Mouse (Mus musculus) cerebellum, adult 11 months (tissue): ENCODE measurements around the gene Actrt2.

Experiments
- DNase-seq: peaks from one replicate; pipeline ENCODE4 v3.0.0; 2022

The Actrt2 gene

GRCm38 (mm10) chr4:154667767-154668166 is at the start of gene Actrt2:
Gene Actrt2 (minus strand): TSS chr4:154667867.
- DNase-seq: no peak

DNA sequence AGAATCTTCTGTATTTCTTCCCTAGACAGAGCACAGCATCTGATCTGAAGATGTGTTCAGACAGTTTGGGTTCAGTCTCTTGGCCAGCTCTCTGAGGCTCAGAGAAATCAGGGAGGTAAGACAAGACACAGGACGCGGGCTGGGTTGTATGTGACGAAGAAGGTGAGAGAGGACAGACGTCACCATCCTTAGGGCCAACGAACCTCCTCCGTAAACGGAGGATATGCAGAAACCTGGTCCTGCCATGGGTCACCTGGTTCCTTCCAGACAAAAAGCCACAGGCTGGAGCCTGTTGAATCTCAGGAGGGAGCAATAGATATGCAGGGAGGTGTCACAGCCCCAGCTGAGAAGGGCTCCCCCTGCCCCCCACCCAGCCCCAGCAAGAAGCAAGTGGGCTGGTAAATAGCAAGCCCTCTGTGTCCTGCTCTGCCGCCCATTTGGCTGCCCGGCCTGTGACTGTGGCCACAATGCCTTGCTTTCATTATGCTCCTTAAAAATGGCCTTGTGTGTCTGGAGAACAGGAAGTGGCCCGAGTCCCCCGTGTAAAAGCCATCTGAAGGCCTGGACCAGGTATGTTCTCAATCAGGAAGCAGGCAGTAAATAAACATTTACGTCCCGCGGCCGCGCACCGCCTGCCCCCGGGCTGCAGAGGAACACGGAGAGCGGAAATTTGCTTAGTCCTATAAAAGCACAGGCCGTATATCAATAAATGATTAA is 41.9 kb upstream of the Actrt2 start:
- DNase-seq: no peak

DNA sequence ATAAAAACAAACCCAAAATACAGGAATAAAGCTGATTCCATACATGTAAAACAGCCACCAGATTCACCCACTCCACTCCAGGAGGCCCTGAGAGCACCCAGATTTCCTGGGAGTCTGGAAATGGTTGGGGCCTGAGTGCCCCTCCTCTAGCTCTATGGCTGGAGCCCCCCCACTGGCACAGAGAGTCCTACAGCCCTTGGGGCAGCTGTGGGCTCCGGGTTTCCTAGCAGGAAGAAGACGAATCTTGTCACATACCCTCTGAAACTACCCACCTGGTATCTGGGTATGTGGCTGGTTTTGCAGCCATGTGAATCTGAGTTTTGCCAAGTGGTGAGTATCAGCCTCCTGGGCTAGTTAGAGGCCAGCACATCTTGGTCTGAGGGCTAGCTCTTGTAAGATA is 41.1 kb upstream of the Actrt2 start:
- no peak for DNase-seq

GRCm38 (mm10) chr4:154708223-154708622 is 40.6 kb upstream of the Actrt2 start:
- no peak for DNase-seq

- no peak for DNase-seq
Measured at GRCm38 (mm10) chr4:154707521-154707920, 39.9 kb upstream of the Actrt2 start.

GRCm38 (mm10) chr4:154706442-154706841 is 38.8 kb upstream of the Actrt2 start:
- DNase-seq: no peak

DNA sequence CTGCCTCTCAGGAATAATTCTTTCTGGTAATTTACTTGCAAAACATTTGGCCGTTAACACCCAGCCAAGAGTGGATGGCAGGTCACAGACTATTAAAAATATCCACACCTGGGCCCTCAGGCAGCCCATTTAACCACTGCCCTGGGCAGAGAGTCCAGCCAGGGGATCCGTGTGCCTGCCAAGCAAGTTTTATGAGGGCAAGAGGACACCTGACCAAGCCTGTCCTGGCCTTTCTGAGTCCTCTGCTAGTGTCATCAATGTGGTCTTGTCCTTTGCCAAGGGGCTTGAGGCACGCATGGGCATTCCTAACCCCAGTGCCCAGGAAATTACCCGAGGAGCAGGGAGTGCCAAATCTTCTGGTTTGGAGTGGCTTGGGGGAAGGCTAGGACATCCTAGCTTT is 38.0 kb upstream of the Actrt2 start:
- no peak for DNase-seq

DNA sequence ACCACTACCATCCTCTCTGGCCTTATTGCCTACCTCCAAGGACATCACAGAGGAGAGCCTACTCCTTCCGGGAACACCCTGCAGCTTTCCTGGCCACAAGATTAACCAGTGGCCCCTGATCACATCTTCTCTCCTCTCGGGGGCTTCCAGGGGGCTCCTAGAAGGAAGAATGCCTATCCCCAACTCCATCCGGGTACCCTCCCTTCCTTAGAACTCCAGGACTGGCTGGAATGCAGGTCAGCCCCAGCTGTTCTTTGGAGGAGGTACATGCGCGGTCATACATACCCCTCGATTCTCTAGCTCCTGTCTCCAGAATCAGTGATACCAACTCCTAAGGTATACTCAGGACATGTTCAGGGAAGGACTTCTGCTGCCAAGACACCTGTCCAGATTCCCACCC is 37.4 kb upstream of the Actrt2 start:
- DNase-seq: no peak

GRCm38 (mm10) chr4:154704591-154704990 is 36.9 kb upstream of the Actrt2 start:
- DNase-seq: no peak

GRCm38 (mm10) chr4:154703426-154704070 is 35.9 kb upstream of the Actrt2 start:
- DNase-seq: no peak

DNA sequence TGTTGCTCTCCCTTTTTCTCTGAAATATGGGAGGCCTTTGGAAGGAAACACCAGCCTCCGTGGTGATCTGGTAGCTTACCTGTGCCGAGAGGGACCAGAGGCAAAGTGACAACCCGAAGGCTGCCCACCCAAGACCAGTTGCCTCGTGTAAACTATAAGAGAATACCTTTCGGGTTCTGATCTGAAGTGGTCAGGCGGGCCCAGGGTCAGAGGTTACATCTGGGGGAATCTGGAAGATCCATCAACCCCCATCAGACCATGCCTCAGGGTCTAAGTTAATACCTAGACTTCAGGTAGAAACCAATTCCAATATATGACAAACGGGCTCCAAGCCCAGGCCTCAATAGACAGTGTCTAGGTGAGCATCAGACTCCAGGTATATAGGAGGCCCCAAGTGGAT is 35.3 kb upstream of the Actrt2 start:
- no peak for DNase-seq

GRCm38 (mm10) chr4:154702186-154702585 is 34.5 kb upstream of the Actrt2 start:
- no peak for DNase-seq

DNA sequence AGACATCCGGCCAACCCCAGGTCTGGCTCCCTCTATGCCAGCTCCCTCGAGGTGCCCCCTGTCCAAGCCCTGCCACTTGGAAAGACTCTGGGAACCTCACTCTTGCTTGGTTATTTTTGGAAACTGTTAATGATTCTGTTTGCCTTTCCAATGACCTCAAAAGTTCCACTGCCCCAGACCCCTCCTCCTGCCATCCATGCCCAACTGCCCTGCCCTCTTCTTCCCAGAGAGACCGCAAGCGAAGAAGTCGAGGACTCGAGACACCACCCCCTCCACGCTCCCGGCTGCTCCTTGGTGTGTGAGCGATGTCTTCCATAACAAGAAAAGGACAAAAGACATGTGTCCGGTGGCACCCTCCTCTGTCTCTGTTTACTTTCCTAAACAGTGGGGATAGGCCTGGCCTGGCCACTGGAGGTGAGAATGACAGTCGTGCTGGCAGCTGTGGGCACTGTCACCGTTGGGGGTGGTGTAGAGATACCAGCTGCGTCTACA is 33.3 kb upstream of the Actrt2 start:
- DNase-seq: no peak

DNA sequence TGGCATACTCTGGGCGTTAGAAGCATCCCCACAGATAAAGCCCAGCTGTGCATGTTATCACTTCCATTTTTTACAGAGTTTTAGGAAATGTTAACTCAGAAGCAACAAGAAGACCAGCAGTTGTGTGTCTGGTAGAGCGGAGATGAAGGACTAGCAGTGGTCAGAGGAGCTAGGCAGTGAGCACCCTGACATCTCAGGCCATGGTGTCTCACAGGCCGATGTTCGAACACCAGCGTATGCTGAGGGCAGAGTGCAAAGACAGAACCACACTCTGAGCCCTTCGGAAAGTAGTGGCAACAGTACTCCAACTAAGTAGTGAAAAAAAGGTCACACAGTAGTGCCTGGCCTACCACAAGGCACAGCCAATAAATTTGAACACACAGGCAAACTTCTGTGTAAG is 32.8 kb upstream of the Actrt2 start:
- no peak for DNase-seq

- no peak for DNase-seq
Measured at GRCm38 (mm10) chr4:154699236-154699635, 31.6 kb upstream of the Actrt2 start.

DNA sequence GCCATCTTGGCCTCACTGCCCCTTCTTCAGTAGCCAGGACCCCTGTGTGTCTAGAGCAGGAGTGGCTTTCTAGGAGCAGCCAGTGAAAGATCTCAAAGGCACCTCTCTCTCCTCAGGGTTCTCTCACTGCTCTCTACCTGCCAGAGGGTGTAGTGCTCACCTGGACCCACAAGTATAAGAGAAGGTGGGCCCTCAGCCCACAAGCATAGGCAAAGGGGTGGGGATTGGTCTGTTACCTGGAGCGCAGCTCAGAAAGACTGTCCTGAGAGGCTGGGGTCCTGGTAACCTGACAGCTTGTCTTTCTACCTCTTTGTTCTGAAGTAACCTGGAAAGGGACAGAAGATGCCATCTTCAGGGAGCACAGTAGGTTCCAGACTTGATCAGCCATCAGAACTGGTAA is 31.0 kb upstream of the Actrt2 start:
- DNase-seq: no peak

- DNase-seq: no peak
Measured at GRCm38 (mm10) chr4:154698021-154698590, 30.4 kb upstream of the Actrt2 start.

- DNase-seq: no peak
Measured at GRCm38 (mm10) chr4:154697476-154697875, 29.8 kb upstream of the Actrt2 start.

DNA sequence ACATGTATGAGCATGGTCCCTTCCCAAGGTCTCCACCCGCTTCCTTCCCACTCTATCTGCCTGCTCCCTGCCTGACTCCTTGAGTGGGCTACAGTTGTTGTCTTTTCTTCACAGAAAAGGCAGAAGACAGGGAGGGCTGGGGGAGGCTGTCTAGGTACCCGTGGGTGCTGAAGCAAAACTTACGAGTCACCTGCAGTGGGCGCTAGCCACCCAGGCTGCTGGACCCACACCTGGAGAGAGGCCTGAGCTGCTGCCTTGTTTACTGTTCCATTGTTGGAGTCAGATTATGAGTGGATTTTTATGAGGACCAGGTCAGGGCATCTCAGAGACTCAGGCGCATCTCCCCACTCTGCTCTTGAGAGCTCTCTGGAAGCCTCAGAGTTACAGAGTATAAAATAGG is 28.9 kb upstream of the Actrt2 start:
- no peak for DNase-seq

DNA sequence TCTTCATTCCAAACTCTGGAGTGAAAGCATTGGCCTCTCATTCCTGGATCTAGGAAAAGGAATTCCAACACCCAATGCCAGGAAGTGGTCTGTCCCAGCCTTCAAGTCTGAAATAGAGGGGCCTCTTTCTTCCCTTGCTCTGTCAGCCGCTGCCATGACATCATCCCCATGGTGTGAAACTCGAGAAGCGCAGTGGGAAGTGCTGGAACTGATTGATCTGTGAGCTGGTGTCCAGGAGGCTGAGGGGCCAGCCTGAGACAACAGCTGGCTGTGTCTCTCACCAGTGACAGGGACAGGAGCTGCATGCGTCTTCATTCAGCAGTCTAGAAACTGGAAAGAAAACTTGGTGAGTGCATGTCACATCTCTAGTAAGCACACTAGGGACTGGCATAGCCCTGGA is 28.5 kb upstream of the Actrt2 start:
- DNase-seq: no peak

DNA sequence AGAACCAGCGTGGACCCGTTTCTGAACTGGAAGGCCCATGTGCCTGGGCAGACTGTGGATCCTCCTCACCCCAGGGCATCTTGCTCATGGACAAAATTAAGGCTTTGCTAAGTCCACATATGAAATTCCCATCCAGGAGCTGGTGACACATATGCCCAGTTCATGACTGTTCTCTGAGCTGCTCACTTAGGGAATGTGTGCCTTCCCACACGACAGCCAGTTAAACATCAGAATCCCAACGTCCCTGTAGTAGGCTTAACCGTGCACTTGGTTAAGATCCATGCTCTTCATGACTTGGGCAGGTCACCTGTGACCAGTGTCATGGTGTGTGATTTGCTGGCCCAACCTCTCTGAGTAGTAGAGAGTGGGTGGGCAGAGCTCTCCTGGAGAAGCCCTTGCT is 26.7 kb upstream of the Actrt2 start:
- DNase-seq: no peak

GRCm38 (mm10) chr4:154693348-154694015 is 25.8 kb upstream of the Actrt2 start:
- no peak for DNase-seq

DNA sequence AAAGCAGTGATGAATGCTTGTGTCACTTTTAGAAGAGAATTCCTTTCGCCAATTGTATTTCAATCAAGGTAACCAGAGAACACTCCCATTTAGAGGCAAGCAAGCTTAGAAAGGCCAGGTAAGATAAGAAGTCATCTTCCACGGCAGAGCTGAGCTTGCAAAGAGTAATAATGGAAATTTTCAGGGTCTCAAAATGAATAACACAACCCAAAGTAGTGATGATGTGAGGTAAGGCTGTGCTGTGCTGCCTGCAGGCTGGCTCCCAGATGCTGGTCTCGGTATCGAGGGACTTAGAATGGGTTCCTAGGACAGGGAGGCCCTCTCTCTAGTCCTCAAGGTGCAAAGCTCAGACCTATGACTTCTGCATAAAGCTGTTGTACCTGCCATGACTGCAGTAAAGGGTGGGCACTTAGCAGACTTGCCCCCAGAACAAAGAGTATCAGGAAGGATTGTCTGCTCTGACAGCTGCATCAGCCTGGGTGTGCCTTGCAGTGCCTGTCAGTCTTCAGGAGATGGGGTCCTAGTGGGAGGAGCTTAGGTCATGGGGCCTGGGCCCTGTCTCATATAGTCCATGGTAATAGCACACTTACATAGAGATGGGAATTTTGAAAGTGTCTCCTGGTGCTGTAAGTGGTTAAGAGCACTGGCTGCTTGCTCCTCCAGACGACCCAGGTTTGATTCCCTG is 15.5 kb upstream of the Actrt2 start:
- no peak for DNase-seq
